Mouse (Mus musculus) 3T3-L1 (cell line): ENCODE data around the gene Pkd1l1.

ENCODE experiments used
- DNase-seq: peaks from one replicate; pipeline ENCODE4 v3.0.0-alpha.2; 2015; ENCODE audit warnings: low read depth, low spot score

The Pkd1l1 gene

GRCm38 (mm10) chr11:8936431-8937110, 36.5 kb downstream of the Pkd1l1 start:
- no peak for DNase-seq

- DNase-seq: no peak
Measured at GRCm38 (mm10) chr11:8916081-8916671, 56.9 kb downstream of the Pkd1l1 start.

- no peak for DNase-seq
Measured at GRCm38 (mm10) chr11:8882793-8883192, 90.3 kb downstream of the Pkd1l1 start.

- DNase-seq: peak; percentile 18
Measured at GRCm38 (mm10) chr11:8881521-8881920, 91.5 kb downstream of the Pkd1l1 start.

- no peak for DNase-seq
Measured at GRCm38 (mm10) chr11:8870115-8870514, 103.0 kb downstream of the Pkd1l1 start.

- DNase-seq: no peak
Measured at GRCm38 (mm10) chr11:8866021-8866420, 107.0 kb downstream of the Pkd1l1 start.

GRCm38 (mm10) chr11:8863955-8864675, 109.0 kb downstream of the Pkd1l1 start:
- DNase-seq: no peak

- DNase-seq: no peak
Measured at GRCm38 (mm10) chr11:8862426-8862825, 110.6 kb downstream of the Pkd1l1 start.

GRCm38 (mm10) chr11:8861978-8862377, 111.1 kb downstream of the Pkd1l1 start:
- no peak for DNase-seq

GRCm38 (mm10) chr11:8860878-8861277, 112.2 kb downstream of the Pkd1l1 start:
- peak; percentile 35 for DNase-seq

- DNase-seq: peak; percentile 93
Measured at GRCm38 (mm10) chr11:8859868-8860267, 113.2 kb downstream of the Pkd1l1 start.

GRCm38 (mm10) chr11:8859041-8859440, 114.0 kb downstream of the Pkd1l1 start:
- no peak for DNase-seq

- no peak for DNase-seq
Measured at GRCm38 (mm10) chr11:8856125-8856524, 116.9 kb downstream of the Pkd1l1 start.

GRCm38 (mm10) chr11:8848049-8848448, 125.0 kb downstream of the Pkd1l1 start:
- no peak for DNase-seq

- DNase-seq: peak; percentile 23
Measured at GRCm38 (mm10) chr11:8847627-8848026, 125.4 kb downstream of the Pkd1l1 start.

GRCm38 (mm10) chr11:8836176-8836575, 136.9 kb downstream of the Pkd1l1 start:
- DNase-seq: no peak

- DNase-seq: no peak
Measured at GRCm38 (mm10) chr11:8834121-8834520, 138.9 kb downstream of the Pkd1l1 start.

- no peak for DNase-seq
Measured at GRCm38 (mm10) chr11:8830551-8830950, 142.5 kb downstream of the Pkd1l1 start.

- no peak for DNase-seq
Measured at GRCm38 (mm10) chr11:8829561-8829960, 143.5 kb downstream of the Pkd1l1 start.

GRCm38 (mm10) chr11:8828836-8829526, 144.1 kb downstream of the Pkd1l1 start:
- no peak for DNase-seq

- peak; percentile 74 for DNase-seq
Measured at GRCm38 (mm10) chr11:8826609-8827008, 146.5 kb downstream of the Pkd1l1 start.

- peak; percentile 53 for DNase-seq
Measured at GRCm38 (mm10) chr11:8826046-8826445, 147.0 kb downstream of the Pkd1l1 start.
